Mouse (Mus musculus): Measurements from ENCODE around the gene Rpap3. TPM values are rescaled to one million over a fixed set of nuclear protein-coding genes. Genes with fewer than 3 reads are reported as not detected.
A peak's percentile ranks its signal among the peaks of the same experiment; 100 is the strongest.

Rpap3 gene
- total RNA-seq, 2 experiments from 2014 or later = 11.4 to 13.3 TPM

DNA sequence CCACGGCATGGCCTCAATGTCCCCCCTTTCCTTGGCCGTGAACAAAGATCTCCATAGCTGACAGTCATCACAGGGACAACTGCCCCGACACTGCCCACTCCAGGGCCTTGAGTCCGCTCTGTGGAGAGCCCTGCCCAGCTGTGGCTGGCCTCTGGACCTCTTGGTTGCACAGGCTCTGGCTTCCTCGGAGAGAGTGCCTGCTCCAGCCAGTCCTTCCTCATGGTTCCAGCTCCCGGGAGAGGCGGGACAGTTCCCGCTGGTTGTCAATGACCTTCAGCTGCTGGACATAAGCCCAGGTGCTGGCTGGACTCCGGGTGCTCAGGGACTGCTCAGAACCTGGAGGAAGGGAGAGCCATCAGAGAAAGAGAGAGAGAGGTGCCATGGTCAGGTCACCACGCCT lies 39.7 kb upstream of the Rpap3 start:
- no peak for TF ChIP-seq CTCF (IDR thresholded peaks at IDR 0.05)
- intact Hi-C loops (cut with DNase I) = no loop called here
- peak overlapping the region; percentile 87 for H3K27ac ChIP-seq
- peak; percentile 89 for DNase-seq
- peak overlapping the region; percentile 48 for H3K4me3 ChIP-seq

GRCm38 (mm10) chr15:97744930-97745329 lies 39.3 kb upstream of the Rpap3 start:
- DNase-seq = peak; percentile 57
- Histone ChIP-seq H3K4me3 (peak overlapping the region; percentile 48), H3K27ac (peak overlapping the region; percentile 87)
- no peak for TF ChIP-seq CTCF (IDR thresholded peaks at IDR 0.05)
- intact Hi-C loops (cut with DNase I) = no loop called here

GRCm38 (mm10) chr15:97743961-97744525 lies 38.4 kb upstream of the Rpap3 start:
- H3K27ac ChIP-seq = peak overlapping the region; percentile 63

DNA sequence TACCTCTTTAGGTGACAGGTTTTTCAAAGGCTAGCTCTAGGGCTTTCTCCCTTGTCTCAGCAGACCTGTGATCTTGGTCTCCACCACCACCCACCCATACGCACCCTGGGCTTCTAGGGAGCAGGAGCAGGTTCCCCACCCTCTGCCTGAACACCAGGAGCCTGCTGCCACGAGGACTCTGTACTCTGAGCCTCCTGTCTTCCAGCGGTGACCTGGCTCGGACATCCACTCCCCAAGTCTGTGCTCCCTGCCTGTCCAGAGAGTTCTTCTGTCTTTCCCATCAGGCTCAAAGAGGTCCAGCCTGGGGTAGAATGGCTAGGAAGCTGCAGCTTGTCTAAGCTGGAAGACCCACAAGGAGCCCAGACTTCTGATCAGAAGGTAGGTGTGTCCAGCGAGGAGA lies 37.6 kb upstream of the Rpap3 start:
- Histone ChIP-seq H3K27ac (peak overlapping the region; percentile 63), H3K4me3 (no peak overlapping the region)
- no peak for DNase-seq
- intact Hi-C loops (cut with DNase I) = no loop called here
- TF ChIP-seq CTCF (IDR thresholded peaks at IDR 0.05) = no peak

More at GRCm38 (mm10) chr15:97743961-97744525, 38.4 kb upstream of the Rpap3 start:
- H3K4me3 ChIP-seq = no peak overlapping the region
- no peak for DNase-seq
- intact Hi-C loops (cut with DNase I) = no loop called here
- TF ChIP-seq CTCF (IDR thresholded peaks at IDR 0.05) = no peak

DNA sequence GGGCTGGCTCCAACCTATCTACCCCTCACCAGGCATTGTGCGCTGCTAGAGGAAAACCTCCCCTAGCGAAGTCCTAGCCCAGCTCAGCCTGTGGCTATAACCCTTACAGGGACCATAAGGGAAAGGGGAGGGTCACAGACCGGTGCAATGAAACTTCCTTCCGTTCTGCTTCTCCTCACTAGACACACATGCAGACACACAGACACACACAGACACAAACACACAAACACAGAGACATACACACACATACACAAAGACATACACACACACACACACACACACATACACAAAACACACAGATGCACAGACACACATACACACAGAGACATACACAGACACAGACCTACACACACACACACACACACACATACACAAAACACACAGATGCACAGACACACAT lies 37.0 kb upstream of the Rpap3 start:
- intact Hi-C loops (cut with DNase I) = no loop called here
- TF ChIP-seq CTCF (IDR thresholded peaks at IDR 0.05) = no peak
- Histone ChIP-seq H3K4me3 (no peak overlapping the region), H3K27ac (peak overlapping the region; percentile 84)
- no peak for DNase-seq

GRCm38 (mm10) chr15:97742074-97742473 lies 36.4 kb upstream of the Rpap3 start:
- intact Hi-C loops (cut with DNase I) = no loop called here
- DNase-seq = peak; percentile 67
- Histone ChIP-seq H3K27ac (peak overlapping the region; percentile 84), H3K4me3 (no peak overlapping the region)
- no peak for TF ChIP-seq CTCF (IDR thresholded peaks at IDR 0.05)

GRCm38 (mm10) chr15:97741662-97742061 lies 36.0 kb upstream of the Rpap3 start:
- no peak overlapping the region for H3K4me3 ChIP-seq
- peak overlapping the region; percentile 84 for H3K27ac ChIP-seq
- intact Hi-C loops (cut with DNase I) = no loop called here
- TF ChIP-seq CTCF (IDR thresholded peaks at IDR 0.05) = no peak
- no peak for DNase-seq

- DNase-seq = no peak
- intact Hi-C loops (cut with DNase I) = no loop called here
- H3K27ac ChIP-seq = peak overlapping the region; percentile 8; the same call in 1 of the 2 replicates
- no peak for TF ChIP-seq CTCF (IDR thresholded peaks at IDR 0.05)
- no peak overlapping the region for H3K4me3 ChIP-seq
Measured at GRCm38 (mm10) chr15:97740283-97740732, 34.7 kb upstream of the Rpap3 start.

DNA sequence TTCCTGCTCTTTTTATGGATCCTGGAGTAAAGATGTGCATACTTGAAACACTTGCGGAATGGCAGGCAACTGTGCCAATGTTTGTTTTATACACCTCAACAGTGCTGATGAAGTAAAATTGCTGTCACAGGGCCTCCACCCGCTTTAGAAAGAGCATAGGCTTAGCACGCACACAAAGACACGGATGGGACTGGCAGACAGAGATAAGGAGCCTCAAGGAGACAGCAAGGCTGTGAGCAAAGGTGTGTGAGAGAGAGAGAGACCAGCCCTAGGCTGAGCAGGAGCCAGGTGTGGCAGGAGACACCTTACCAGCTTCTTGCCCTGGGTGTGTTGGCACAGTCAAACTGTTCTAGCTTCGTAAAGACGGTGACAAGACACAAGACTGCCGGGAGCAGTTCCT lies 33.3 kb upstream of the Rpap3 start:
- intact Hi-C loops (cut with DNase I) = no loop called here
- Histone ChIP-seq H3K4me3 (no peak overlapping the region), H3K27ac (no peak overlapping the region)
- TF ChIP-seq CTCF (IDR thresholded peaks at IDR 0.05) = no peak
- no peak for DNase-seq

DNA sequence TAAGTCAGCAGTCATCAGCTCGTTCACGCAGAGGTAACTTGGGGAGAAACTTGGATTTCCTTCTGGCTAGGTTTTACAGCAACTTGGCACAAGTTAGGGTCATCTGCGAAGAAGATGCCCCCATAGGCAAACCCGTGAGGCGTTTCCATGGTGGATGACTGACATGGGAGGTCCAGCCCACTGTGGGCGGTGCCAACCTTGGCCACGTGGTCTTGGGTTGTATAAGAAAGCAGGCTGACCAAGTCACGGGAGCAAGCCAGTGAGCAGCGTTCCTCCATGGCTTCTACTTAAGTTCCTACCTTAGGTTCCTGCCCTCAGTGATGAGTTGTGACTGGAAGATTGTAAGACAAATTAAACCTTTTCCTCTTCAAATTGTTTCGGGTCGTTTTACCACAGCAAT lies 26.4 kb upstream of the Rpap3 start:
- no peak for DNase-seq
- no peak overlapping the region for H3K27ac ChIP-seq

GRCm38 (mm10) chr15:97731111-97731510 lies 25.5 kb upstream of the Rpap3 start, which contains the start of gene Endou:
TSS of gene Endou (minus strand) at chr15:97731339.
- 0 out of 2 replicates have a peak within 1 kb of the TSS, but pooled peaks have one; percentile 8 for H3K27ac ChIP-seq
- H3K4me3 ChIP-seq = no peak within 1 kb of the TSS
- intact Hi-C loops (cut with DNase I) = no loop called here
- no peak for DNase-seq
- TF ChIP-seq CTCF (IDR thresholded peaks at IDR 0.05) = no peak

More for the DNA sequence above, 26.4 kb upstream of the Rpap3 start:
- H3K4me3 ChIP-seq = no peak overlapping the region
- no peak for TF ChIP-seq CTCF (IDR thresholded peaks at IDR 0.05)
- intact Hi-C loops (cut with DNase I) = no loop called here

DNA sequence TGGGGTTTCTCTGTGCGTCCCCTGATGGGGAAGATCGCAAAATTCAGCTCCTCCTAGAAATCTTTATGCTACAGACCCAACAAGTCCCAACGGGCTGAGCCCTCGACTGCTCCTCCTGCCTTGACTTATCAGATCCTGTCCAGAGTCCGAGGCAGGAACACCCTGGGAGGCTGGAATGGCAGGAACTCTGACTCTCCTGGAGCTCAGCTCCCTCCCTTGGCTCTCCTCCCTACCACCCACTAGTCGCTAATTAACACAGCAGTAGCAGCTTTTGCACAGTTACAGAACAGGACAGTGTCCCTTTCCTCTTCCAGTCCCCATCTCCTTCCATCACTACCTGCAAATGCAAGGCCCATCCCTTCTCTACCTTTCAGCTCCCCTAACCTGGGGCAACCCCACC lies 24.7 kb upstream of the Rpap3 start:
- intact Hi-C loops (cut with DNase I) = loop anchor here (1.0 kb wide), 1 partner anchor 20 kb away; no protein-coding TSS in a partner anchor
- H3K27ac ChIP-seq = 0 out of 2 replicates have a peak overlapping the region, but pooled peaks have one; percentile 8

DNA sequence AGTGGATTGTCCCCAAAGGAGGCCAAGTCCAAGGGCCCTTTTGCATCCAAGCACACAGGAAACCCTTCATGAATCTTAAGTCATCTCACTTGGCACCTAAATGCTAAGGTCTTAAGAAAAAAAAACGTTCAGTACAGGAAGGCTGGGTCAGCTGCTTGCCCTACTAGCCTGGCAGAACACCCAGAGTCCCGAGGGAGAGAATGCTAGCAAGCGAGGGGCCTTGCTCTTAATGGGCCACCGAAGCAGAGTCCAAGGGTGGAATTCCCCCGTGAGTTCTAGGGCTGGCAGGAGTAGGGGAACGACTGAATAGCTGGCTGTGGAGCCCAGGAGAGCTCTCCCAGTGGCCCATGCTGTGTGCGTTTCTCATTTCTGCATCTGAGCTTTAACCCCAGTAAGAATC lies 23.2 kb upstream of the Rpap3 start:
- Histone ChIP-seq H3K4me3 (no peak overlapping the region), H3K27ac (peak overlapping the region; percentile 77)
- intact Hi-C loops (cut with DNase I) = no loop called here
- DNase-seq = peak; percentile 56
- TF ChIP-seq CTCF (IDR thresholded peaks at IDR 0.05) = no peak

More for the DNA sequence above, 24.7 kb upstream of the Rpap3 start:
- H3K4me3 ChIP-seq = no peak overlapping the region
- no peak for DNase-seq
- TF ChIP-seq CTCF (IDR thresholded peaks at IDR 0.05) = no peak

DNA sequence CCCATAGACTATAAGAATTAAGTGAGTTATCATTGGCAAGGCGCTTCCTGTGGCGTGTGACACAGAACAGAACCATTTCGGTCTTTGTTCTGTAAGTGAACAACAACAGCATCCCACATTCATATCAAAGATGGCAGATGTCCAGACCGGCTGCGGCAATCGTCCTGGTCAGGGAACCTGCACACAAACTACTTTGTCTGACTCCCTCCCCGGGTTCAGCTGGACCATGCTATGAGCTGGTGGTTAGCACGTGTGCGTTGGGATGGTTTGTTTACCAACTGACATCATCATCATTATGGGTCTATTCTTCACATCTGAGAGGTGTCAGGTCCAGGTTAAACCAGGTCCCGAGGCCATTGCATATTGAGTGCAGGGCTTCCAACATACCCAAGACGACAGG lies 22.8 kb upstream of the Rpap3 start:
- DNase-seq = no peak
- TF ChIP-seq CTCF (IDR thresholded peaks at IDR 0.05) = no peak
- intact Hi-C loops (cut with DNase I) = no loop called here
- peak overlapping the region; percentile 77 for H3K27ac ChIP-seq
- H3K4me3 ChIP-seq = no peak overlapping the region
